Mouse (Mus musculus) left cerebral cortex, postnatal 10 days (tissue): ENCODE measurements around the gene Cnpy2. TPM values are rescaled to one million over a fixed set of nuclear protein-coding genes. Genes with fewer than 3 reads are reported as not detected.
"Not testable (repeated sequence)": the region's sequence is repeated elsewhere in the genome, so short reads cannot be mapped to it uniquely, and the experiment has no call there.

ENCODE experiments used
- DNase-seq, 2 experiments: peaks; one replicate each; pipeline ENCODE4 v3.0.0; 2021 to 2022; ENCODE audit warnings: low spot score in 2 of 2, mixed read lengths in 1 of 2; ENCODE audit errors: extremely low spot score in 1 of 2
- intact Hi-C: fragments of 180-260 bp; cut with DNase I; formaldehyde crosslinking; loops from one replicate; pipeline ENCODE4 v1.15.1; 2025
- total RNA-seq, 2 experiments: library from RNA; stranded (reverse); gene quantifications; 2 replicates each; pipeline ENCODE4 v1.2.3; 2021

Gene Cnpy2
- 10 to 100 TPM; 64.4 to 69.7 TPM for total RNA-seq

DNA sequence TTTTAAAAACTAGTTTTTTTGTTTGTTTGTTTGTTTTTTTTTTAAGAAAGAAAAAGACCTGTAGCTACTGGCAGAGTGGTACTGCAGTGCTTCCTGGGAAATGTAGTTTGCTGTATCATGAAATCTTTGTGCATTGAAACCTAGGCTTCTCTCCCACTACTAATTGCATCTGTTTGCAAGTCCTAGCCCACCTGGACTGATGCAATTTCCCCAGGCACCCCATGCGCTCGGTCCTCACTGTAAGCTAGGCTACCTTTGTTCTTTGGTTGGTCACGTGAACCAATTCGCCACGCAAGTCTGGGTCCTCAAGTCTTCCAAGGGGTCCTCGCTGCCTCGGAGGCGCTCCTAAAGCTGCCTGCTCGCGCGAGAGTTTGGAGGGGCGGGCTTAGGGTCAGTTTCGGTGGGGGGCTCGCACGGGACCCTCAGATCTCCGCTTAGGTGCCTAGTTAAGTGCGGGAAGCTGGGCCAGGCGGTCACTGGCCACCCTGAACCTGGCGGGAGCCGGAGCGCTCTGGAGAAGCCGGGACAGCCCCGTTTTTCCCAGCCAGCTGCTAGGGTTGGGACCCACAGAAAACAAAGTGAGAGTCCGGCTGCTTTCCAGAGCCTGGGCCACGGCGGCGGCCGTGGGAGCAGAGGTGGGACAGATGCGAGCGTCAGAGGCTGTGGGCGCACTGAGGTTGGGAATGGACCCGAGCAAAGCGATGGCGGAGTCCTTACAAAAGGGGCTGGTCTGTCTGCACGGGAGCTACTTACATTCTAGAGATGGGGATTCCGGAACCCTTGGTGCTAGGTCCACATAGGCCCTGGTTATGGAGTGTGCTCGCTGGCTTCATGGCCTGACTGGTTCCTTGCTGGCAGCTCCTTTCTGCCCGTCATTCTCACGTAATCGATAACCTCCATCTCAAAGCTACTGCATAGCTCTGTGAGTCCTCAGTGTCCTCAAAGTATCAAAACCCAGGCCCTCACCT lies at the start of gene Cnpy2:
TSS of gene Cnpy2 (plus strand) at position 319 of the 968 bp plus-strand sequence.
- peak; percentile 85 to 93 for DNase-seq
- intact Hi-C loops = no loop called here

DNA sequence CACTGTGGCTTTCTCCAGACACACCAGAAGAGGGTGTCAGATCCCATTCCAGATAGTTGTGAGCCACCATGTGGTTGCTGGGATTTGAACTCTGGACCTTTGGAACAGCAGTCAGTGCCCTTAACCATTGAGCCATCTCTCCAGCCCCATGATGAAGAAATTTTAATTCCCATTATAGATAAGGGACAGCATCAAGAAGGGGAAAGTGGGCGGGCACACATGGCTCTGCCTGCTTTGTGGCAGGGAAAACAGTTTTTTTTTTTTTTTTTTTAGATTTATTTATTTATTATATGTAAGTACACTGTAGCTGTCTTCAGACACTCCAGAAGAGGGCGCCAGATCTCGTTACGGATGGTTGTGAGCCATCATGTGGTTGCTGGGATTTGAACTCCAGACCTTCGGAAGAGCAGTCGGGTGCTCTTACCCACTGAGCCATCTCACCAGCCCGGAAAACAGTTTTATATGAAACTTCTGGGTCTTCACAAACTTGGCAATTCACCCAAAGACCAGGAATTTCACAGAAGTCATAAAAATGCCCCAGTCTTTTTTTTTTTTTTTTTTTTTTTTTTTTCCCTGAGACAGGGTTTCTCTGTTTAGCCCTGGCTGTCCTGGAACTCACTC lies 49.3 kb upstream of the Cnpy2 start:
- intact Hi-C loops, DNase-seq: not testable (repeated sequence)

DNA sequence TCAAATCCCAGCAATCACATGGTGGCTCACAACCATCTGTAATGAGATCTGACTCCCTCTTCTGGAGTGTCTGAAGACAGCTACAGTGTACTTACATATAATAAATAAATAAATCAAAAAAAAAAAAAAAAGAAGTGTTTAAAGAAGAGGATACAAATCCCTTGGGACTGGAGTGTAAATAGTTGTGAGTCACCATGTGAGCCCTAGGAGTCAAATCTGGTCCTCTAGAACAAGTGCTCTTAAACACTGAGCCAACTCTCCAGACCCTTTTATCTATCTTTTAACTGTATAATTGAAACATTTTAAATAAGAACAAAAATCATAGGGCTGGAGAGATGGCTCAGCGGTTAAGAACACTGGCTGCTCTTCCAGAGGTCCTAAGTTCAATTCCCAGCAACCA lies 46.9 kb upstream of the Cnpy2 start:
- DNase-seq, intact Hi-C loops: not testable (repeated sequence)

DNA sequence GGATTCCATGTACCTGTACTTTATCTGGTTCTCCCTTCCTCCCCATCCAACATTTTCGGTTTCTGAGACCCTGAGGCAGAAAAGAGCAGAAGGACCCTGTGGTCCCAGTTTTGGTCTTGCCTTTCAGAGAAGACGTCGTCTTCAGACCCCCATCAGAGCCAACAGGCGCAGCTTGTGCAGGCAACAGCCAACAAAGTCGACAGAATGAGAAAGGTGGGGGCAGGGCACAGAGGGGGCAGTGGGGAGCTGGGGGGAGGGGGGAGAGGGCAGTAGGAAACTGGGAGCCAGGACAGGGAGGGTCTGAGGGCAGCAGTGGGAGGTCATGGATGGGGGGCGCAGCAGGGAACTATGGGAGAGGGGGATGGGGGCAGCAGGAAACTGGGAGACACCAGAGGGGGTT lies 44.1 kb upstream of the Cnpy2 start:
- DNase-seq = no peak

DNA sequence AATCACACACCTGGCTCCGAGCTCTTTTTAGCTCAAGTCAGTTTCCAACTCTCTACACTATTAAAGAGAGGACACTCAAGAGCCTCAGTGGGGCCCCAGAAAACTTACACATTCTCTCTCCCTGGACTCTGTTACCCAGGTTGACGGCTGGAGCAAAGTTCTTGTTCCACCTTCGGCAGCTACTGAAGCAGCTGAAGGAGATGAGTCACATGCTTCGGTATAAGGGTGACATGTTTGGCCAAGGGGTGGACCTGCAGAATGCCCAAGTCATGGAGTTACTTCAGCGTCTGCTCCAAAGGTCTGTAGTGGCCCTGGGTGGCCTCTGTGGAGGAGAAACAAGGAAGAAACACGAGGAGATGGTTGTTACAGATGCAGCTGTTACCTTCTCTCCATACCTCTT lies 41.3 kb upstream of the Cnpy2 start:
- intact Hi-C loops = loop anchor here (5.0 kb wide), 1 partner anchor 69 kb away; the partner anchor contains the start of gene Spryd4
- no peak for DNase-seq

More for the DNA sequence above, 44.1 kb upstream of the Cnpy2 start:
- intact Hi-C loops = no loop called here

DNA sequence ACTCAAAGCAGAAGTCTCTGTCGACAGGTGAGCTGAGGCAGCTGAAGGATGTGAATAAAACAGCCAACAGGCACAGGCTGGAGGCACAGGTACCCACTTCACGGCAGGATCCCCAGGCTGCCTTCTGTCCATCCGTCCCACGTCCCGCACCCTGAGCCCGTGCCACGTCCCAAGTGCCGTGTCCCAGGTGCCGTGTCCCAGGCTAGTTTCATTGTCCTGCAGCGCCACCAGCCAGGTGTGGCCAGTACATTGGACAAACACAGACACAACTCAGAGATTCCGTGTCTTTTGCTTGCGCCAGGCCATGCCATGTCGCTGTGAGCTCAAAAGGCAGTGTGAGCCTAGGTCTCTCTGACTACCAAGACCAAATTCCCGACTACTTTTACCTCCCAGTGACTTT lies 40.6 kb upstream of the Cnpy2 start:
- intact Hi-C loops = loop anchor here (5.0 kb wide), 1 partner anchor 69 kb away; the partner anchor contains the start of gene Spryd4
- no peak for DNase-seq

DNA sequence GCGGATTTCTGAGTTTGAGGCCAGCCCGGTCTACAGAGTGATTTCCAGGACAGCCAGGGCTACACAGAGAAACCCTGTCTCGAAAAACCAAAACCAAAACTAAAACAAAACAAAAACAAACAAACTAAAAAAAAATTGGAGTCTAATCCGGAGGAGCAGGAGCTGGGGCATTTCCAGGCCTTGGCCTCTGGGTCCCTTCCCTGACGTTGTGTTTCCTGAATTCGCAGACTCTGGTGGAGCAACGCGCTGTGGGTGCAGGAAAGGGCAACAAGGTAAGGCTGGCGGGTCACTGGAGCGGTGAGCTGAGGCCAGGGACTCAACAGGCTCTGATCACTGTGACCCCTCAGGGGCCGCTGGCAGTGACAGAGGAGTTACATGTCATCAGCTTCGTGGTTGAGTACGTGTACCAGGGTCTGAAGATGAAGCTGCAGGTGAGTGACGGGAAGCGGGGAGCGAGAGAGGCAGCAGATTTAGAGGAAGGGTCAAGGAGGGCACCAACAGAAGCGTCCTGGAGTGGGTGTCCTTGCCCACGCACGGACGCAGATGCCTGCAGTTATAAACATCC lies 39.3 kb upstream of the Cnpy2 start:
- intact Hi-C loops = loop anchor here (5.0 kb wide), 1 partner anchor 71 kb away; the partner anchor contains the start of gene Spryd4
- no peak for DNase-seq

DNA sequence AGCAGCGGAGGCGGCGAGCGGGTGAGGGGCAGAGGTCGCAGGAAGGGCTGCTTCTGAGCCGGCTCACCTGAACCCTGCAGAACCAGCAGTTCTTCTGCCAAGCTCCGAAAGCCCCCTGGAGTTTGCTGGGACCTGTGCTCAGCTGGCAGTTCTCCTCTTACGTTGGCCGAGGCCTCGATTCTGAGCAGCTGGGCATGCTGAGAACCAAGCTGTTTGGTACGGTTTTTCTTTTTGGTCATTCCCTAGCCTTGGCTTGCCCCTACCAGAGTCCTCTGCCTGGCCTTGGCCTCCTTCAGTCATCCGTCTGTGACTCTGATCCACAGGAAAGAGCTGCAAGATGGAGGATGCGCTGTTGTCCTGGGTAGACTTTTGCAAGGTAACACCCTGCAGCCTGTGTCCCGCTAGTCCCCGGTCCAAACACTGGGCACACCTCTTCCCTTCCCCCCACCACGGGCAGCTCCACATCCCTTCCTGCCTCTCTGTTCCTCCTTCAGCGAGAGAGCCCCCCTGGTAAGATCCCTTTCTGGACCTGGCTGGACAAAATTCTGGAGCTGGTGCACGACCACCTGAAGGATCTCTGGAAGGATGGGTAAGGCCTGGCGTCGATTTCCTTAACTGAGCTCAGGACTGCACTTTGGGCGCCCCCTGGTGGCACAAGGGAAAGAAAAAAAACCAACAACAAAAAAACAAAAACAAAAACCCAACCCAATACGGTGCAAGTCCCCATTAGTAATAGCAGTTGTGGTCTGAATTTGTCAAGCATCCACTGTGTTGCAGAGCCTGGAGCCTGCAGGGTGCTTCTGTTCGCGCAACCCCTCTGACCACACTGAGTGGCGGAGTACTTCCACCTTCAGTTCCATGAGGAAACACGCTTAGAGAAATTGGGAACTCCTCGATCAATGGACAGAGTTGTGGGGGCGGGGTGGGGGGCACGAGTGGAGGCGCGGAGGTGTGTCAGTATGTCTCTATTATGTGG lies 38.4 kb upstream of the Cnpy2 start:
- intact Hi-C loops = loop anchor here (5.0 kb wide), 1 partner anchor 72 kb away; the partner anchor contains the start of gene Spryd4
- DNase-seq = peak; percentile 44 to 74

DNA sequence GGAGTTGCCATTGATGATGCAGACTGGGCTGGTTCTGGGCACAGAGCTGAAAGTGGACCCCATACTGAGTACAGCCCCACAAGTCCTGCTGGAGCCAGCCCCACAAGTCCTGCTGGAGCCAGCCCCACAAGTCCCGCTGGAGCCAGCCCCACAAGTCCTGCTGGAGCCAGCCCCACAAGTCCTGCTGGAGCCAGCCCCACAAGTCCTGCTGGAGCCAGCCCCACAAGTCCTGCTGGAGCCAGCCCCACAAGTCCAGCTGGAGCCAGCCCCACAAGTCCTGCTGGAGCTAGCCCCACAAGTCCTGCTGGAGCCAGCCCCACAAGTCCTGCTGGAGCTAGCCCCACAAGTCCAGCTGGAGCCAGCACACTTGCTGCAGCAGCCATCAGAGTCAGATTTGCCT lies 31.7 kb upstream of the Cnpy2 start:
- DNase-seq = peak in 1 of 2 experiments; percentile 13
- intact Hi-C loops = not testable (repeated sequence)

DNA sequence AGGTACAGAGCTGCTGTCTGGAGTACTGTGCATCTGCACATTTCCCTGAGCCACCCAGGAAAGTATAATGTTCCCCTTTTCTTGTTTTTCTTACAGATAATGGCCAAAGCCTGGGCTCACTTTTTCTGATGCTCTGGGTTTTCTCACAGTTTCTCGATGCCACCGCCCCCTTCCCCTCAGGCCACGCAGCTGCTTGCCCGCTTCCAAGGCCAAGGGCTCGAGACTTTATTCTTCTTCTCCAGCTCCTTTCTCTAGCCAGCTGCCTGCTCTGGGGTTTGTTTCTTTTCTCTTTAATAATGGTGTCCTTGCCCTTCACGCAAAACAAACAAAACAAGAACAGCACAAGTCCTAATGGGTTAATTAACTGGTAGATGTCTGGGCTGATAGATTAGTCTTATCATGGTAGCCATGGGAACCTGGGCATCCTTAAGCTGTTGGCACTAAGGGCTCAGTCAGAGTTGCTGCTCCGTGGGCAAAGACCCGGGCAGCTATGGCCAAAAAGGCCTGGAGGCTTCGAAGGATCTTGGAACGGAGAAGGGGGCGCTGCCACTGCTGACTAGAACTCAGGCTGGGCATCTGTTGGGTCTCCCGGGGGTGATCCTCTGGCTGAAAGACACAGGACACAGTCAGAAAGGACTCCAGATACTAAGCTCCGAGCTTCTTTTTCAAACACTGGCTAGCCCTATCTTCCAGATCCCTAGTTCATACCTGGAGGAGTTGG lies 25.7 kb upstream of the Cnpy2 start:
- intact Hi-C loops = no loop called here
- DNase-seq = no peak

DNA sequence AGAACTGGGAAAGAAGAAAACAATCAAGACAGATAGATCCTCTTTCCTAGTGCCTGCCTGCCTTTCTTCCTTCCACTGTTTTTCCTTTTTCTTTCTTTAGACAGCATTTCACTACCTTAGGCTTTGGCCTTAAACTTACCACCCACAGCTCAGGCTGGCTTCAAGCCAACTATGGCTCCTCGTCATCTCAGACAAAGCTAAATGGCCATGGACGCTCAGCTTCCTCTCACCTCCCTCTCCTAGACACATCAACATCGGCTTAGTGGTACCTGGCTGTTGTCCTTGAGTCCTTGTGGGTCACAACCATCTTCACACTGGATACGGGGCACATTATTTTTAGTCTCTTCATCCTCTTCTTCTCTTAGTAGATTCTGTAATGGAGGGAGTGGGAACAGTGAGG lies 25.0 kb upstream of the Cnpy2 start:
- intact Hi-C loops = no loop called here
- no peak for DNase-seq

DNA sequence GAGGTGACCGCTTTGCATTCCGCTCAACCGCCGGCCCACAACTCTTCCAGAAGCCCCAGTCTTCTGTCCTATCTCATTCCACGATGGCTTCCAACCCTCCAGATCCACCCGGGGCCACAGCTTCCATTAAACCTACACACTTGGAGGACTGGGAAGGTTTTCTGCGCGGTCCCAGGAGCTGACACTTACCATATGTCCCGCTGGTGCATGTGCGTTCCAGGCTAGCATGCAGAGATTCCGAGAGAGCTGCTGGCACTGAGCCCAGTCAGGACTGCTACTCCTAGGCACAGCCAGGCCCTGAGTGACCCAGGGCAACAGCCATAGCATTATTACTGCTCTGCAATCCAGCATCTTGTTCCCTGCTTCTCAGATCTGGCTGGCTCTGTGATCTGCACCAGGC lies 24.6 kb upstream of the Cnpy2 start:
- intact Hi-C loops = no loop called here

DNA sequence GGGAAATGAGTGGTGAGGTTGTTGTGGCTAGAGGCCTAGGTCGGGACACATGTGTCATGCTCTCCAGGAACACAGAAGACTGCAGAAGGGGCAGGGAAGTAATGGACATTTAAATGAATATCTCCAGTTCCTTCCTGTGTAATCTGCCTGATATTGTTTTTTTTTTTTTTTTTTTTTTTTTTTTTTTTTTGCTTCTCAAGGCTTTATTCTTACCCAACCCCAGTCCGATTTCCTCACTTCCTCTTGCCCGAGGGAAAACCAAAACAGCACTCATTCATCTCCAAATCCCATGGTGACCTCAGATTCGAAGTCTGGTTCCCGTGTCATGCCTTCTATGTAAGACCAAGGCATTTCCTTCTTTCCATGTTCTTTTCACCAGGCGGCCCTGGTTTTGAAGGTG lies 24.0 kb upstream of the Cnpy2 start:
- intact Hi-C loops = no loop called here
- DNase-seq = no peak

More for the DNA sequence above, 24.6 kb upstream of the Cnpy2 start:
- peak in 1 of 2 experiments; percentile 44 for DNase-seq

DNA sequence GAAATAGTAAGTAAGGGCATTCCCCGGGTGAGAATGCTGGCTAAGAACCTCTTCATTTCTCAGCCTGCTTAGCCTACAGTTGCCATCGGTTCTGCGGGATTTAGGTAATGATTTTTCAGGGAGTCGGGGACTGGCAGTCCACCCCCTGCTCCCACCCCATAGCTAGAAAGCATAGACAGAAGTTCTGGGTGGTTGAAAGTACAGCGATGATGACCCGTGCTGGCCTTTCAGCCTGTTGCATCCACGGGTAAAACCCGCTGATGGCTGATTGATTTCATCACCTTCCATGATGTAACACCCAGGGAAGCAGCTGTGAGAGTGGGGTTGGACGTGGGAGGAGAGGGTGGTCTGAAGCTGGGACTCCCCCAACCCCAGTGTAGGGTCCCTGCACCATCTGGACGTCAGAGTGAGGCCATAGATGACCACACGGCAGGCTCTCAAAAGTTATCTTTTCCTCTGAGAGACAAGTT lies 23.5 kb upstream of the Cnpy2 start, which contains the start of gene Il23a:
TSS of gene Il23a (minus strand) at position 51 of the 470 bp plus-strand sequence.
- intact Hi-C loops = no loop called here
- no peak for DNase-seq

DNA sequence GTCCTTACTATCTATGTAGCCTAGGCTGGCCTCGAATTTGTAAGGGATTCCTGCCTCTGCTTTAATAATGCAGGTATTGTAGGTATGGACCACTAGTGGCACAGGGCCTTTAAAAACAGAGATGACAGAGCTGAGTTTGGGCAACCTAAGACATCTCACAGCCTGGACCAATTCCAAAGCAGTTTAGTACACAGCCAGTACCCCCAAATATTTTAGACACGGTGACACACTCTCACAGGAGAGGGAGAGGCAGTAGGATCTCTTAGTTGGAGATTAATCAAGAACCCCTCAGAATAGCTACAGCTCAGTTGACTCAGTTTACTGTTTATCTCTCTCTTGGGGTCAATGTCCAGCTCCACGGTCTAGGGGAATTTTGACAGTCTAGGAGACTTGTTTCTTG lies 19.9 kb upstream of the Cnpy2 start:
- no peak for DNase-seq
- intact Hi-C loops = no loop called here

DNA sequence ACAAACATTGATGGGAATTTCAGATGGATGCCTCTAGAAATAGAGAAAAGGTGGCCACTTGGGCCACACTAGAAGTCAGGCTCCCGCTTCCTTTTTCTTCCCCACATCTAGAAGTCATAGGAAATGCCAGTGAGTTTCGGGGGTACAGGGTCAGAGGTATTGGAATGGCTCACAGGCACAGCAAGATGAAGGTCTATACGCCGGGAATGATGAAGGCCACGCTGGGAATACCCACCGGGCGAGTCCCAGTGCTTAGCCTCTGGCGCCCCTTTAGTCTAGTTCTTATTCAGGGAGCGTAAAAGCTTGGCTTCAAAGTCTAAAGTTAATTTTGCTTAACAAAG lies 19.5 kb upstream of the Cnpy2 start:
- intact Hi-C loops = no loop called here
- no peak for DNase-seq

DNA sequence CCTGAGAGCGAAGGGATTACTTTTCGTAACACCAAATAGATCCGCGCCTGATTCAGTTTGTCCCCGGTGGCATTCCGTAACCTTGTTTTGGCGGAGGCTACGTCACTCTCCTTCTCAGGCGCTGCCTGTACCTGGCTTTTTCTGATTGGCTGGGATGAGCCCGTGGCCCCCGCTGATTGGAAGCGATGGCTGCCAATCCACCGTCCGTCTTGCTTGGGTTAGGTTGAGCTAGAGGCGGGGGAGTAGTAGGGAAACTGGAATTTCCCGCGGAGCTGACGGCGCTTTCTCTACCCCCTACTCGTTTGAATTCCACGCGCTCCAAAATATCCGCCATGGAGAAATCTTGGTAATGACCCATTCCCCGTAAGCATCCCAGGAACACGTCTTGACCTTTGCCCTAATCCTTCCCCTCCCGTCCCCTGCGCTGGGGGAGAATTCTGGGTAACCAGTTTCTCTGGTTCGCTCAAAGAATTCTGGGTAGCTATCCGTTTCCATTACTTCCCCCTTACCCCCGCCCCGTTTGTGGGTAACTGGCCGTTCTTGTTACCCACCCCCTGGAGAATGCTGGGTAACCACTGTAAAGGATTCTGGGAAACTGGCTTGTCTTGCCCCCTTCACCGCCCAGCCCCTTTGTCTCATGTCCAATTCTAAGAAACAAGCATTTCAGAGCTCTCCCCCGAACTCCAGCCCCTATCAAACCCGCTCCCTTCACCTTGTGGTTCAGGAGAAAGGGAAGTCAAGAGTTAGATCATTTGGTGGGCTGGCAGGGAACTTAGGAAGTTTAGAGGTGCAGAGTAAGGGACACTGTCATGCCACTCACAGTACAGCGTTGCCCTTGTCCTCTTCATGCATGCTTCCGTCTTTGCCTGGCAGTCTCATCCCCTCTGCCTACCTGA lies 18.9 kb upstream of the Cnpy2 start, which contains the start of gene Pan2:
TSS of gene Pan2 (plus strand) at position 210 of the 896 bp plus-strand sequence.
- intact Hi-C loops = no loop called here
- peak; percentile 99 to 100 for DNase-seq
